Mouse (Mus musculus) ES-Bruce4 (cell line): Measurements from ENCODE around the gene Yju2. TPM values are rescaled to one million over a fixed set of nuclear protein-coding genes. Genes with fewer than 3 reads are reported as not detected.

Experiments used
- H3K27ac ChIP-seq: 2 replicates; pipeline ENCODE4 v1.5.1; 2012; ENCODE audit warnings: low read length, inconsistent platforms; ENCODE audit not compliant: insufficient read depth
- H3K27me3 ChIP-seq: 2 replicates; pipeline ENCODE4 v1.6.1; 2012; ENCODE audit warnings: mild to moderate bottlenecking, low read length, inconsistent platforms; ENCODE audit not compliant: control insufficient read depth, poor library complexity, insufficient read depth, severe bottlenecking
- H3K36me3 ChIP-seq: 2 replicates; pipeline ENCODE4 v1.6.1; 2012; ENCODE audit warnings: inconsistent platforms, mild to moderate bottlenecking, low read length, moderate library complexity; ENCODE audit not compliant: control insufficient read depth, poor library complexity, insufficient read depth, severe bottlenecking
- H3K4me1 ChIP-seq: one replicate; pipeline ENCODE4 v1.8.1; 2011; ENCODE audit warnings: low read length; ENCODE audit not compliant: control insufficient read depth, insufficient read depth
- H3K4me3 ChIP-seq: 2 replicates; pipeline ENCODE4 v1.5.1; 2011; ENCODE audit warnings: low read depth, mild to moderate bottlenecking, low read length
- H3K9ac ChIP-seq: 2 replicates; pipeline ENCODE4 v1.6.1; 2012; ENCODE audit warnings: low read depth, mild to moderate bottlenecking, inconsistent platforms; ENCODE audit not compliant: poor library complexity, severe bottlenecking
- H3K9me3 ChIP-seq: replicated peaks from 2 replicates; pipeline ENCODE4 v1.6.1; 2012; ENCODE audit warnings: mild to moderate bottlenecking, low read length, inconsistent platforms; ENCODE audit not compliant: control insufficient read depth, poor library complexity, insufficient read depth, severe bottlenecking
- CTCF ChIP-seq: IDR thresholded peaks from one replicate; pipeline ENCODE4 v1.8.1; 2011; ENCODE audit warnings: low read depth, low read length
- EP300 ChIP-seq: IDR thresholded peaks from 2 replicates; pipeline ENCODE4 v1.6.1; 2011; ENCODE audit warnings: low read depth, low read length; ENCODE audit not compliant: insufficient read depth
- POLR2A ChIP-seq: IDR thresholded peaks from one replicate; pipeline ENCODE4 v1.8.1; 2011; ENCODE audit warnings: low read length; ENCODE audit not compliant: insufficient read depth
- polyA plus RNA-seq: library from polyadenylated mRNA; stranded (reverse); fragments of >200 nt; gene quantifications from 2 replicates; pipeline ENCODE4 v1.2.4, GENCODE M21; 2011; ENCODE audit warnings: low read depth; ENCODE audit not compliant: missing spikeins, insufficient read depth, insufficient read length

Yju2 gene
- polyA plus RNA-seq, 1 experiment = 10.7 TPM

GRCm38 (mm10) chr17:55953751-55954150, 5.1 kb upstream of the Yju2 start:
- no peaks in the 10 kb centered on the region for H3K9me3 ChIP-seq
- H3K4me1 ChIP-seq = peaks cover 14% of the 10 kb centered on the region
- H3K27me3 ChIP-seq = no peaks in the 10 kb centered on the region
- no peak overlapping the region for H3K4me3 ChIP-seq
- H3K27ac ChIP-seq = no peak overlapping the region
- no peak for TF ChIP-seq EP300
- TF ChIP-seq POLR2A = no peak
- no peak for TF ChIP-seq CTCF
- H3K36me3 ChIP-seq = no peaks in the 10 kb centered on the region
- no peak overlapping the region for H3K9ac ChIP-seq

GRCm38 (mm10) chr17:55954229-55954628, 4.7 kb upstream of the Yju2 start:
- Histone ChIP-seq H3K9me3 (no peaks in the 10 kb centered on the region), H3K27ac (no peak overlapping the region), H3K4me1 (peaks cover 14% of the 10 kb centered on the region), H3K9ac (no peak overlapping the region), H3K36me3 (no peaks in the 10 kb centered on the region), H3K4me3 (peak overlapping the region; percentile 8), H3K27me3 (no peaks in the 10 kb centered on the region)
- TF ChIP-seq EP300 (no peak), POLR2A (no peak), CTCF (no peak)

GRCm38 (mm10) chr17:55956129-55956528, 2.8 kb upstream of the Yju2 start:
- TF ChIP-seq POLR2A = no peak
- no peak for TF ChIP-seq EP300
- TF ChIP-seq CTCF = no peak
- Histone ChIP-seq H3K9ac (peak overlapping the region; percentile 32), H3K4me1 (peaks cover 14% of the 10 kb centered on the region), H3K27ac (peak overlapping the region; percentile 23; the same call in 1 of the 2 replicates), H3K9me3 (no peaks in the 10 kb centered on the region), H3K4me3 (peak overlapping the region; percentile 71), H3K36me3 (no peaks in the 10 kb centered on the region), H3K27me3 (no peaks in the 10 kb centered on the region)

DNA sequence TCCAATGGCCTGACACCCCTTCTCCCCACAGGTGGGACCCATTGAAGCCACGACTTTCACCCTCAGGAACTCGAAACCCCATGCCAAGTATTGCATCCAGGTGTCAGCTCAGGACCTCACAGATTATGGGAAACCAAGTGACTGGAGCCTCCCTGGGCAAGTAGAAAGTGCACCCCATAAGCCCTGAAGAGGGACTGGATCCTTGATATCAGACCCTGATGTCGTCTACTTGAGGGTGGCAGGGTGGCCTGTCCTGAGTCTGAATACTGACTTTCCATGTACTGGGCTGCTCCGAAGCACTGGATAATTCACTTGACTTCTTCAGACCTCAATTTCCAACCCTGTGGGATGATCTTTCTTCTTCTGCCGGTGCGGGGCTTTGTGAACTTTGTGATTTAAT, 2.3 kb upstream of the Yju2 start:
- Histone ChIP-seq H3K36me3 (no peaks in the 10 kb centered on the region), H3K4me1 (peaks cover 14% of the 10 kb centered on the region), H3K27ac (peak overlapping the region; percentile 8; the same call in 1 of the 2 replicates), H3K9me3 (no peaks in the 10 kb centered on the region), H3K9ac (peak overlapping the region; percentile 32), H3K4me3 (peak overlapping the region; percentile 71), H3K27me3 (no peaks in the 10 kb centered on the region)
- no peak for TF ChIP-seq EP300
- TF ChIP-seq CTCF = no peak
- TF ChIP-seq POLR2A = no peak

DNA sequence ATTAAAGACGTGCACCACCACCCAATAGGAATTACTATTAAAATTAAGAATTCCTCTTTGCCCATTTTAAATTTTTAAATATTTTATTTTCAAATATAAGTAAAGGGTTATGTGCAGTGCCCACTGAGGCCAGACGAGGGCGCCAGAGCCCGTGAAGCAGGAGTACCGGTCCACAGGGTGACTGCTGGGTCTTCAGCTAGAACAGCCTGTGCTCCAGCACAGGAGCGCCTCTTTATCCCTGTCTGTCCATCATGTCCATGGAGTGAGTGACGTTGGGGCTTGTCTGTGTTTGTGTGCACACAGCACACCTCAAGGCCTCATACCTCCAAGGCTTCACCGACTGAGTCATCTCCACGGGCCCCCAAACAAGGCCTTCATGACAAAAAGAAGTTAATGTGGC, 1.7 kb upstream of the Yju2 start:
- no peaks in the 10 kb centered on the region for H3K9me3 ChIP-seq
- H3K9ac ChIP-seq = no peak overlapping the region
- H3K36me3 ChIP-seq = no peaks in the 10 kb centered on the region

DNA sequence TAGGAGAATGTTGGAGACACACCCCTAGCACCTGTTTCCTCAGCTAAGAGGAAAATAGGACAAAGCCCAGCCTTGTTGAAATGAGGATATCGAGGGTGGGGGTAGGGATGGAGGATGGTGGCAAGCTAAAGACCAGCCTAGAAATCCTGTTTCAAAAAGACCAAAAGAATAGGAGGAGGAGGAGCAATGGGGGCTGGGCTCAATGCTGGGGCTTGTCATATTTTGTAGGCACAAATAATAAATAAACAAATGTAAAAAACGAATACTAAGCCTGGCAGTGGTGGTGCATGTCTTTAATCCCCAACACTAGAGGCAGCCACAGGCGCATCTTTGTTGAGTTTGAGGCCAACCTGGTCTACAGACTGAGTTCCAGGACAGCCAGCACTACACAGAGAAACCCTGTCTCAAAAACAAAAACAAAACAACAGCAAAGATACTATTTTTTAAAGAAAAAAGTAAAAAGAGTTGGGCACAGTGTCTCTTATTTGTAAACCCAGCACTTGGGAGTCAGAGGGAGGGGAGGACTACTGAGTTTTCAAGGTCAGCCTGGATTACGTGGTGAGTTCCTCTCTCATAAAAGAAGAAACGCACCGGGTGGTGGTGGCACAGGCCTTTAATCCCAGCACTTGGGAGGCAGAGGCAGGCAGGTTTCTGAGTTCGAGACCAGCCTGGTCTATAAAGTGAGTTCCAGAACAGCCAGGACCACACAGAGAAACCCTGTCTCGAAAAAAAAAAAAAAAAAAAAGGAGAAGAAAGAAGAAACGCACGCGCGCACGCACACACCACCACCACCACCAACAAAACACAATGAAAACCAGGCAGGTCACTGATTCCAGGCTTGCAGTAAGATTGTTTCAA, 944 bp upstream of the Yju2 start:
- peak overlapping the region; percentile 89 for H3K4me3 ChIP-seq
- H3K27ac ChIP-seq = peak overlapping the region; percentile 23; the same call in 1 of the 2 replicates
- peaks cover 5% of the 10 kb centered on the region for H3K4me1 ChIP-seq
- H3K9me3 ChIP-seq = no peaks in the 10 kb centered on the region
- TF ChIP-seq EP300 (no peak), POLR2A (no peak), CTCF (no peak)
- no peaks in the 10 kb centered on the region for H3K36me3 ChIP-seq
- no peaks in the 10 kb centered on the region for H3K27me3 ChIP-seq
- H3K9ac ChIP-seq = peak overlapping the region; percentile 51

More for the DNA sequence above, 1.7 kb upstream of the Yju2 start:
- H3K4me3 ChIP-seq = no peak overlapping the region
- TF ChIP-seq EP300 = no peak
- TF ChIP-seq POLR2A = no peak
- peak; percentile 79 for TF ChIP-seq CTCF
- no peaks in the 10 kb centered on the region for H3K27me3 ChIP-seq
- no peak overlapping the region for H3K27ac ChIP-seq
- H3K4me1 ChIP-seq = peaks cover 12% of the 10 kb centered on the region
